Mouse (Mus musculus): ENCODE measurements around the gene Lhcgr.
"Not testable (repeated sequence)": the region's sequence is repeated elsewhere in the genome, so short reads cannot be mapped to it uniquely, and the experiment has no call there.

The Lhcgr gene

DNA sequence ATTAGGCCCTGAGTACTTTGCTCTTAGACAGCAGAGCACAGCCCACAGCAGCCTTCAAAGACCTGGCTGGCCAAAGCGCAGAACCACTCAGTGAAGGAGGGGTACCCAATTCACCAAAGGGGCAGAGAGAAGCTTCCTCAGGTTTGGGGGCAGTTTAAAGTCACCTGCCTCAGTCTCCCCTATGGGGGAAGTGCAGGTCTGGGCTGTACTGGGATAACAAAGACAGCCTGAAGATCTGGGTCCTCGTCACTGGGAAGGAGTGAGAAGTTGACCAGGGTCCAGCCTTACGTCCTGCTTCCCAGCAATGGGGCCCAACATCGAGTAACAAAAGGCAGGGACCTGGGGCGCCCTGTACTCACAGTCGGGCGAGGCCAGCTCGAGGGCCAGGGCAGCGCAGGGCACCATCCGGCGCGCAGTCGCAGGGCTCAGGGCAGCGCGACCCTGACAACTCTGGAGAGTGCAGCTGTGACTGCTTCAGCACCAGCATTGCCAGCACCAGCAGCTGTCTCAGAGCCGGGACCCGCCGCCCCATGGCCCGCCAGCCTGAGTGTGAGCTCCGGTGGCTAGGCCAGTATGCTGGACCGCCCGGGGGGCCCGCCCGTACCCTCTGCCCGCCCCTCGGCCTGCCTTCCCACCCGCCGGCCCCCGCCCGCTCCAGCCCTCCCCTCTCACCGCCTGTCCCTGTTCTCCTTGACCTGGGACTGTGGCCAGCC, at the start of gene Lhcgr:
Lhcgr (minus strand) TSS at position 551 of the 713 bp plus-strand sequence.
- no peak for DNase-seq (ENCODE audit: low read depth, low spot score)

DNA sequence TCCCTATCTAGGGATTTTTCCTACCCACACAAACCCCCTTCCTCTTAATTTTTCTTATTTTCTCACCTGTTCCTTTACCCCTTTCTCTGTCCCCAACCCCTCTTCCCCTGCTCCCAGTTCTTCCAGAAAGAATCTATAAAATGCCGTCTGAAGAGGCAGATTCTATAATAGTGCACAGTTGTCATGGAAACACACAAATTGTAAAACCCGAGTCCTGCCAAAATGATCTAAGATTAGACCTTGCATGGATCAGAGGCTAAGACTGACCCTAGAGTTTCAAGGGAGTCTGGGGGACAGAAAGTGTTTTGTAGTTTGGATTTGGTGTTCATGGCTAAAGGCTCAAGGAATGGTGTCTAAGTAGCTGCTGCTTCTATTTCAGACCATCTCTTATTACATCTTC, 25.8 kb upstream of the Lhcgr start:
- no peak for DNase-seq (ENCODE audit: low read depth, low spot score)

DNA sequence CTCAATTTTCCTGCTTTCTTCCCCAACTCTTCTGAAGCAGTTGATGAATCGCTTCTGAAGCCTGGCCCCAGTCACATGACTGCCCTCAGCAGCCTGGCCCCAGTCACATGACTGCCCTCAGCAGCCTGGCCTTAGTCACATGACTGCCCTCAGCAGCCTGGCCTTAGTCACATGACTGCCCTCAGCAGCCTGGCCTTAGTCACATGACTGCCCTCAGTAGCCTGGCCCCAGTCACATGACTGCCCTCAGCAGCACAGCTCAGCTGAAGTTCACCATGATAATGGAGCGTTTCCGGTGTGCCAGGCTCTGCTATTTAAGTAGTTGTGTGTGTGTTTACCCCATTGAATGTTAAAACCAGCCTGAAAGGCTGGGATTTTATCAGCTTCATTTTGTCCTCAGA, 21.2 kb upstream of the Lhcgr start:
- DNase-seq (ENCODE audit: low read depth, low spot score) = not testable (repeated sequence)

DNA sequence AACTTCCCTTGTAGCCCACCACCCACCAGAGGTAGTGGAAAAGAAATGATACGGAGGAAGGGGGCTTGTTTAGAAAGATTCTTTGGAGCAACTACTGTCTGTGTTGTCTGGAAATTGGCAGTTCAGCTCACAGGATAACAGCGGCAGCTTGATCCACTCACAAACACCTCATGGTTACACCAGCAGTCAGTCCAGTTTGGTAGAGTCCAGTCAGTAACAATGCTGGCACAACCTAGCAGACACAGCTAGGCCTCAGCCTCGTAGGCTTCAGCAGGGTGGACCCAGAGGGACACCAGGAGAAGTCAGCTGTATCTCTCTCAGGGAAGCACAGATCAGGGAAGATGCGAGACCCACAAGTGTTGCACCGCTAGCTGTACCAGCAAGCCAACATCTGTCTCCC, 19.0 kb upstream of the Lhcgr start:
- no peak for DNase-seq (ENCODE audit: low read depth, low spot score)

DNA sequence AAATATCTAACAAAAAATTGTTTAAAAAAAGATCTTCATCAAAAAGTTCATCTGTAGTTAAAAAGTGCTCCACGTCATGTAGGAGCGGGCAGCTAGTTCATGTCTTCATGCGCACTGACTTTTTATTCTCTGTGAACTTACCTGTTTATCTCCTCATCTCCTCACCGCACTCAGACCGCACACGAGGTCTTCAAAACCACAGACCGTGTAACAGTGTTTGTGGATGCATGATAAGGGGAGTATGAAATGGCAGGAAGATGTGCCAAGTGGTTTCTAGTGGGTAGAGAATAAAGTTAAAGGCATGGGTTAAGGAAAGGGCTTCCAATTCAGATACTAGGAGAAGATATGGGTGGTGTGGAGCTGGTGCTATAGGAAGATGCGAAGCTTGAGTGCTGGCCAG, 14.6 kb upstream of the Lhcgr start:
- DNase-seq (ENCODE audit: low read depth, low spot score) = no peak

DNA sequence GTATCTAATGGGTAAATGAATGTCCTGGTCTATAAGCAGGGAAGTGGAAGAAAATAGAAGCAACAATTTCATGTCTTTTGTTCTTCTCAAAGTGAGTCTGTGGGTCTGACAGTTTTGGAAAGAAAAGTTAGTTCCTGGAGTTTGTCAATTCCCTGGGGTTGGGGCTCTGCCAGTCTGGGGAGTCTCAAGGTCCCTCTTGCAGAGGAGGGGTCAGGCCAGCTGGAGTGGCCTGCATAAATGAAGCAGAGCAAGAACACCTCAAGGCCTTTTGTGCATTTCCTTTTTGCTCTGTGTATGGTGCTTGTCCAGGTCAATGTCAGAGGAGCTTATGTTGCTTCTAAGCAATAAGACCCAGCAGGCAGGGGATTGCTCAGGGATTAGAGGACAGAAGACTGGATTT, 11.7 kb upstream of the Lhcgr start:
- no peak for DNase-seq (ENCODE audit: low read depth, low spot score)

DNA sequence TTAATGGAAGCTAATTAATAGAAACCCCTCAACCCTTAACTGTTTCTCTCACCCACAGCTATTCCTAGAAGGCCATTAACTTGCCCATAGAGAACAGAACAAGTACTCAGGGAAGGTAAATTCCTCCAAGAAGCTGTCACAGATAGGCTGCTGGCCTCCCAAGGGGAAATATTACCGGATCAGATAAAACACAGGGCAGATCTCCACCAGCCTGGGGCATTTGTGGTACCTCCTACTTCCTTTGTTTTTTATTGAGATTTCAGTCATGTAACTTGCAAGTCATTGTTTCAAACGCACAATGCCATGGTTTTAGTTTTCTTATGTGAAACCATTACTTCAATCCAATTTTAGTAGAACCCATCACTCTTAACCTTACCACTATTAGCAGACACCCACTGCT, 1.1 kb downstream of the Lhcgr start:
- DNase-seq (ENCODE audit: low read depth, low spot score) = no peak

DNA sequence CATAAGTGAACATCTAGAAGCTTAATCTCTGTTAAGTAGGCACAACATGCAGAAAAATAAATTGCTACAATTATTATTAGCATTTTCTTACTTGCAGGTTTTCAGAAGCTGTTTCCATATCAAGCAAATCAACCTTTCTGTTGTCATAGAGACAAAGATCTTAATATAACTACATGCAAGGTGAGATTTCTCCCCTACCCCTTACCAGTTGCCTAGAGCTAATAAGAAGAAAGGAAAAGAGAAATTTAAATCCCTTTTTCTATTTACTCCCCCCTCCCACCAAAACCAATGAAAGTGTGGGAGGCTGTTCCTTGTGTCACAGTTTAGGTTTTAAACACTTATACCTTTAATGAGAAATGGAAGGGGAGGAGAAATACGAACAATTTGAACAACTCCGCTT, 3.4 kb downstream of the Lhcgr start:
- DNase-seq (ENCODE audit: low read depth, low spot score) = no peak

DNA sequence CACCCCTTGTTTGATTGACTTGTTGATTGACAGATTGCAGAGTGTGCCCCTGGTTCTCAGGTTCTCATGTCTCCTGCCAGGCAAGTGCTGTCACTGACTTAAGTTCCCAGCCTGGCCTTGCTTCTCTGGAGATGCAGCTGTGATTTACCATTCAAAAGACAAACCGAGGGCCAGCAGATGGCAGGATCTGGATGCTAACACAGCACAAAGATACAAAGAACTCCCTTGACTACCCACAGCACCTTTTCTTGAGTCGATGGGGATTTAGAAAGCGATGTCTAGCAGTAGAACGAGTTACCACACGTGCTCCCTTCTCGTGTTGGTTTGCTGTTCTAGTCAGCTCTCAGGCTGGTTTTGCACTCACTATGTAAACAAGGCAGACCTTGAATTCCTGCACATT, 4.9 kb downstream of the Lhcgr start:
- no peak for DNase-seq (ENCODE audit: low read depth, low spot score)

DNA sequence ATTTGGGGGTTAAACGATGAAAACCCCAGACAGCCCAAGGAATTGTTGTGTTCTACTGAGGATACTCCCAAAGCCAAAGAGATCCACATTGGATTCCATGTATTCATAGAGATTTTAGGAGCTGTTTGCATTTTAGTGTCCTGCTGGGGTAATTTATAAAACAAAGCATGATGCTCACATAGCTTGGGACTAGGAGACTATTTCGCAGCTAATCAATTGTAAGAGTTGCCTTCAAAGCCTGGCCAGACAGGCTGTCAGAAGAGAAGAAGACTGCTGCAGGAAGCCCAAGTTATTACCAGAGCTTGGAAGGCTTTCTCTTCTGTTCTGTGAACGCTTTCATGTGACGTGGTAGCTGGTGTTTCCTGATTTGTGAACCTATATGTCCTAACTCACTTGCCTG, 5.4 kb downstream of the Lhcgr start:
- no peak for DNase-seq (ENCODE audit: low read depth, low spot score)

DNA sequence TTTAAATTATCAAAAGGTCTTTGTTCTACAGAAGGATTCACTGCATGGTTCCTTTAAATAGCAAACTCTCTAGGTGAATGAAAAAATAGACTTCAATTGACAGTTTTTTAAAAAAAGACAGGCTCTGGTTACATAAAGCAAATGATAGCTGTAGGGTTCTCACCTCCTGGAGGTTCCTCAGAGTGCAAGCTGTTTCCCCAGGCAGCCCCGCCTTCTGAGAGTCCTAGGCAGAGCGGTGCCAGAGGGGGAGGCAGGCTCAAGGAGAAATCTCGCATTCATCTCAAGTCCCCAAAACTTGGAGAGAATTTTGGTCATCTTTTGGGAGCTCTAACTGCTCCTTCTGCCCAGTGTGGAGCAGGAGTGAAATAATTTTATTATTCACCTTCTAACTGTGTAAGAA, 12.6 kb downstream of the Lhcgr start:
- no peak for DNase-seq (ENCODE audit: low read depth, low spot score)

DNA sequence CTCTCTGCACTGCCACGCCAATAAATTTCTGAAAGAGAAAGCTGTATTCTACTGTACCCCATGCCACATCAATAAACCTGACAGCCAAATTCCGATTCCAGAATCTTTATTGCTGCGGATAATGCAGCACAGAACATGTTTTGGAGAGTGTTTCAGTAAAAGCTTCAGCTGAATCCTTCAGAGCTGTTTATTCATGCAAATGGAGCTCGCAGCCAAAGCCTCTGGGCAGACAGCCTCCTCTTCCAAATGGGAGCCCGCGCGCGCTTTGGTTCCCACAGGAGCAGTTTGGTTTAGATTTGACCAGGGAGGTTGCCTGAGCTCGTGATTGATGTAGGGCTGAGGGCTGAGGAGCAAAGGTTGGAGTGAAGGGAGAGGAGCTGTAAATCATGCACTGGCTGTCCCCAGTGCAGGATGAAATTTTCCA, 17.7 kb downstream of the Lhcgr start:
- DNase-seq (ENCODE audit: low read depth, low spot score) = no peak

DNA sequence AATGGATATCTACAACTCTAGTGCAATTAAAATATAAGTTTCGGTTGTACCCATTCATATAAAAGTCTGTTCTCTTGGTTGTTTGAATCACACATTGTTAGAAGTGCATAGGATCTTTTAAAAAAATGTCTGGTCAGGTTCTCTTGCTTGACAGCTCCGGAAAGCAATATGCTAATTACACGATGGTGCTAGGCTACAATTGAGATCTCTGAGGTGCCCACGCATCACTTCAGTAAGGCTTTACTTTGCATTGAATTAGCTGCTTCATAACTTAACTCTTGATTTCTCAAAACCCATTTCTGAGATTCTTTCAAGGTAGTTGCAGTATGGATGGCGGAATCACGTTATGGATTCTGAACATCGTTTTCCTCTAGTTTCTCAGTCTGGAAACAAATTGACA, 21.7 kb downstream of the Lhcgr start:
- DNase-seq (ENCODE audit: low read depth, low spot score) = no peak

DNA sequence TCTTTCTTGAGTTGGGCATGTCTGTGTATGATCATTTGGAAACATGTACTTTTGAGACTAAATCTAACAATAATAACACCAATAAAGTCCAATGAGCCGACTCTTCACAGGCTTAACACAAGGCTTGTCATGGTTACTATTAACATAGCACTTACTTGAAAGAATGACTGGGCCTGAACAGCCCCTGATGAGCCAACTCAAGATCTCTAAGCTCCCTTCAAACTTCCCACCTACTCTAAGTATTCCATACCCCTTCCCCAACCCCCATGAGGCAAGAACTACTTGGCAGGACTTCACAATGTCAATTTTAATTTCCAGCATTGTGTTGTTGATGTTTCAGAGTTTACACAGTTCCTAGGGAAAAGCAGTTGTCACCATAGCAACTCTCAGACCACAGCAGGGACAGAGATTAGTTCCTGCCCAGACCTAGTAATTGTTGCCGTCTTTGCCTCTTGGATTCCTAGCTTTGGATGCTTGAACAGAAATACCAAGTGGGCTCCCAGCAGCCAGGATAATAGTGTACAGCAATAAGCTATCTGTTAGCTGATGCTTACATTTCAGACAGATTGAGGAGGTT, 22.4 kb downstream of the Lhcgr start:
- DNase-seq (ENCODE audit: low read depth, low spot score) = no peak

DNA sequence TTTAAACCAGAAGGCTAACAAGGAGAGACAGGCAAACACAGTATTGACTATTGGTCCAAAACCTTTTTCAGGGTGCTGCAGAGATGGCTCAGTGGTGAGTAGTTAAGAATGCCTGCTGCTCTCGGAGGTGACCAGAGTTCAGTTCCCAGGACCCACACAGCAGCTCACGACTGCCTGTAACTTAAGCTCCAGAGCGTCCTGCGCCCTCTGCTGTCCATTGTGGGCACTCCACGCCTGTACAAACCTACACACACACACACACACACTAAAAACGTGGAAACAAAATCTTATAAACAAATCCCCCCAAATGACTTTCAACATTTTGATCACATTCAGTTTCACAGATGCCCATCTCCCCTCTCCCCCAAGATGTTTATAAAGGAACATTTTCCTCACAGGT, 24.9 kb downstream of the Lhcgr start:
- no peak for DNase-seq (ENCODE audit: low read depth, low spot score)

DNA sequence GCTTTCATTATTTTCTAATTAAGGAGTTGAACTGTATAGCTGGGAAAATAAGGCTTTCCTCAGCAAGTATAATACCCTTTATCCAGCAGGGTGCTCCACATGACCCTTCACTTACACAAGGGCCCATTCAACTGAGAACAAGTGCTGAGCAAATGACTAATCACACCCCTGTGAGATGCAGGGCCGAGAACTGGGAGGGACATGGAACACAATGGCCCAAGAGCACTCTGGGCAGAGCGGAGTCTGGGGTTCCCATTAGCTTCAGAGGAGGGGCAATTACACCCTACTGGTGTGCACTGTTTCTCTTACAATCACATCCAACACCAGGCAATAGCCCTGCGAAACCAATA, 27.7 kb downstream of the Lhcgr start:
- no peak for DNase-seq (ENCODE audit: low read depth, low spot score)

DNA sequence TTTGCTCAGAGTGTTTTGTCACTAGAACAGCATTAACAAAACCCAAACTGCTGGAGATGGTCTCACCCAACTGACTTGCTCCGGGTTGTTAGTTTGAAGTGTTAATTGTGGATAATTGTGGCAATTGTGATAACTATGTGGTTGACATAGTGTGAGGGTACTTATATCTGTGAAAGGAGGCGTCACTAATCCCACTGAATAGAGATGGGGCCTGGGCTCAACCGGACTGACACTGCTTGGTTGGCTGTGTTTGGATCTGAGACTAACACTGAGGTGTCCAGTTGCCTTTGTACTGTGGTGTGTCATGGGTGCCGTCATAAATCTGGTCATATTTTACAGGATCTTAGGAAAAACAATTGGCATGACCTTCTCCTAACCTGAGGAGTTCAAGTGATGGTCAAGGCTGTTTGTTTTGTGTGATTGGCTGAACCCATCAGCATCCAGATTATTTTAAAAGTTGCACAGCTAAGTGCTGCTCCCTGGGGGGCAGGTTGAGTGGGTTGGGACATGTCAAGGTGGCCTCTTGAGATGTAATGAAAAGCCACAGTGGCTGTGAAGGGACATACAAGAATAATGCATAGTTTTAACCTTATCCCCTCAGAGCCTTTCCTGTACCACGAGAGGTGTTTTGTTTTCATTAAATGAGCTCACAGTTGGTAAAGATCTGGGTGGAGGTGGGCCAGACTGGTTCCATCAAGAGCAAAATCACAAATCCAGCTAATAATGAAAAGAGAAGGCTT, 28.2 kb downstream of the Lhcgr start:
- DNase-seq (ENCODE audit: low read depth, low spot score) = no peak

DNA sequence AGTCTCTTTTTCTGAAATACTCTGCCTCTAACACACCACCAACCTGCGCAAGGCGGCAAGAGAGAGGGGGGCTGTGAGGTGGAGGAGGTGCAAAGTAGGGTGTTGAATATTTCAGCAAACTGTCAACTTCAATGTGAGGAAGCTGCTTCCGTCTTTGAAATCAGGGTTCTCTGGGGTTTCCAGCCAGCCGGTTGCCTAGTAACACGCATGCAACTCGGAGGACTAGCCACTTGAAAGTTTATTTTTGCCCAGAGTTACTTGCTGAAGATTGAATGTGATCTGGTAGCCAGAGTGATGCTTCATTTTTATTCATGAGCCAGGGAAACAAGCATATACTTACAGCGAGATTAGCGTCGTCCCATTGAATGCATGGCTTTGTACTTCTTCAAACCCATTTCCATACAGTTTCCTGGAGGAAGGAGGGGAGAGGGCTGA, 33.8 kb downstream of the Lhcgr start:
- DNase-seq (ENCODE audit: low read depth, low spot score) = no peak

DNA sequence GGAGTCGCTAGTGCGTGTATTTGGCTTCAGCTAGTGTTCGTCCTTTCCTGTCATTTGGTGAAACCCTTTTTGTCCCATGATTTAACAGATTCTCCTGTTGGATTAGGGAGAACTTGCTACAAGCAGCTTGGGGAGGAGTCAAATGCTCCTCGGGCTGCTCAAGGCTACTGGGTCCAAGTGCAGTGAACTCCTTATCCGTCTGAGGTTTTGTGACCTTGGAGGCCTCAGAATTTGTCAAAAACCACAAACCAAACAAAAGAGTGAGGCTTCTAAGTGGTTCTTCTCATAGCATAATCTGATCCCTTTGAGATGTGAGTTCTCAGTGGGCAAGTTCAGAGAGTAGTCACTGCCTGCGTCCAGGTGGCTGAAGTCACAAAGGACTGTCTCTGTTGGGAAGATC, 36.0 kb downstream of the Lhcgr start:
- no peak for DNase-seq (ENCODE audit: low read depth, low spot score)

DNA sequence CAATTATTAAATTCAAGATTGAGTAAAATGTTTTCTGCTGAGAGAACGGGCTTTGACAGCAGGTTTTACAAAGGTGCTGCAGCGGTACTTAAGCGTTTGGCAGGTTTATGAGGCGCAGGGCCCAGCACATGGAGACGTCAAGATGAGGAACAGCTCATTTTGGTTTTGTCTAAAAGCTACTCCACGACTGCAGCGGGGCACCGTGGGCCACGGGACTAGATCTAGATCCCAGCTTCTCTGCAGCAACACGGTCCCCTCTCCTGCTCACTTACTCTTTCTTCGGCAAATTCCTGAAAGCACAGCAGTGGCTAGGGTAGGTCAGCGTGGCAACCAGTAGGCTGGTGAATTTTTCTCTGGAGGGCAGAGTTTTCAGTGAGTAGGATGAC, 38.3 kb downstream of the Lhcgr start:
- DNase-seq (ENCODE audit: low read depth, low spot score) = no peak

DNA sequence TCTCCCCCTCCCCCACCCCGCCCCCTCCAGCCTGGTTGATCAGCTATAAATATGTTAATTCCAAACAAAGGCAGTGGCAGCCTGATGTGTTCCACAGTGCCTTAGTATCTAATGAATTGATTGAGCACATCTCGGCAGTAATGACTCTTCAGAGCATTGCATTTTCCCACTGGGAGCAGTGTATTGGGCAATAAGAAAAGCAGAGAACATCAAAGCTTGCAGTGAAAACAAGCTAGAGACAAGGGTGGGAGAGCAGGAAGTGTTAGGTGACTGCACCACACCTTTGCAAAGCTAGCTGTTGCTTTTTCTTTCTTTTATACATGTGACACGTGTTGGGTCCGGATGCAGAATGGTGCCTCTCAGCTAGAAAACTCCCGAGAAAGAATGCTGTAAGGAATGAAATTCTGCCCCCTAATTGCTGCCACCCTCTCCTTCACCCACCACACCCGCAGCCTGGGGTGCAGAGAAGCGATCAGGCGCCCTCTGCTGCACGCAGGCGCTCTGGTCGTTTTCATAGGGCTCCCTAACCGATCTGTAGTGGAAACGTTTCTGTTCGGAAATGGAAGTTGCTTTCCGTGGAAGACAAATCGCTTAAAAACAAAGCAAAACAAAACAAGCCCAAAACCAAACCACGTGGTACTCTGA, 38.8 kb downstream of the Lhcgr start:
- no peak for DNase-seq (ENCODE audit: low read depth, low spot score)

DNA sequence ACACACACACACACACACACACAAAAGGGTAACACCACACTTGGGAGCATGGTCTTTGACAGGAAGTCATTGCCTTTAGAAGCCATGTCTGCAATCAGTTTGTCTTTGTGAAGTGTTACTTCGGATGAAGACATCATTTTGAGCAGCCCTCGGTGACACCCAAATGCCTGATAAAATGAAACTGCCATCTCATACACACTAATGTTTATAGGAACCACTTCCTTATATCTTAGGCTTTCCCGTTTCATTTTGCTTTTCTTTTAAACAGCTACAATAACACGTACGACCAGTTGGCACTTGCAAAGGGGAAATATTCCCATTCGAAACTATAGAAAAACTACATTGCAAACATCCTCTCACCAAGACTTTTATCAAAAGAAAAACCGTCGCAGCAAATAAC, 42.1 kb downstream of the Lhcgr start:
- no peak for DNase-seq (ENCODE audit: low read depth, low spot score)

DNA sequence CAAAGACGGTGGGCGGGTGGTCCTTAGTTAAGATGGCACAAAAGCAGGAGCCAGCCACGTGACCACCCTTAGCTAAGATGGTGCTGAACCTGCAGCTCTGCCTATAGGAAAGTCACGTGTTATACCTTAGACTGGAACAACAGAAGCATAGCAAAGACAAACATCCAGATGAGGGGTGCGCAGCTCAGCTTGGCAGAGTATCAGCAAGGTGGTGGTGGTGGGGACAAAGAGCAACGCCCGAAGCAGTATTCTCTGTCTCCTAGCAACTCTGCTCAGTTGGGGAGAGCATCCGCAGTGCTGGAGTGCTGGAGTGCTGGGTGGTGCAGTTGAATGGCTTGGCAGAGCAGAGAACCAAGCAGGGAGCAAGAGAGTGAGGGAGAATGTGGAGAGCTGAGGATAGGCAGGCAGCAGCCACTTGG, 85.5 kb downstream of the Lhcgr start:
- no peak for DNase-seq (ENCODE audit: low read depth, low spot score)

Measured in retina, postnatal 7 days (tissue).